Mouse (Mus musculus): Measurements from ENCODE around the gene Thegl. TPM values are rescaled to one million over a fixed set of nuclear protein-coding genes. Genes with fewer than 3 reads are reported as not detected.

The Thegl gene
- polyA plus RNA-seq, 1 experiment from 2014 or later, result 0.33 TPM

DNA sequence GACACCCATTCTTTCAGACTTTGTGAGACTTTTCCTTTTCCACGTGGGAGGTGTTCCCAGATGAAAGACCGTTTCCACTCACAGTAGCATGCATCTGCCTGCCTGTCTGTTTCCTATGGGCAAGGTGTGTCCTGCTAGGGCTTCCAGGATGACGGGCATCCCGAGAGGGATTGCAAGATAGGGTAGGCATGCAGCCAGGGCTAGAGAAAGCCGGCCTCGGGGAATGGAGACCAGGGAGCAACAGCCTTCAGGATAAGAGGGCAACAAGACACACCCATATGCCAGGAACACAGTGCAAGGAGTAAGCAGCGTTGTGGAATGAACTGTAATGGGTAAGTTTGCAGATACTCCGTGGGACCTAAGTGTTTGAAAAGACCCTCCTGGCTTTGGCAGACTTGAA, 51.5 kb downstream of the Thegl start:
- Histone ChIP-seq H3K36me3 (ENCODE audit: control insufficient read depth, insufficient read depth, low read length) (no peaks in the 10 kb centered on the region), H3K27me3 (replicated peaks; ENCODE audit: control insufficient read depth, insufficient read depth, low read length) (no peaks in the 10 kb centered on the region), H3K27ac (ENCODE audit: low read depth, low read length) (no peak overlapping the region), H3K4me1 (ENCODE audit: control insufficient read depth, insufficient read depth, low read length) (peaks cover 3% of the 10 kb centered on the region; the same call in 1 of the 2 replicates), H3K9me3 (replicated peaks; ENCODE audit: control insufficient read depth, low read length) (no peaks in the 10 kb centered on the region), H3K9ac (ENCODE audit: low read length) (no peak overlapping the region), H3K4me3 (ENCODE audit: low read depth, low read length) (no peak overlapping the region), H3K4me2 (ENCODE audit: low read length) (no peak overlapping the region)
- ATAC-seq (no peak), DNase-seq (ENCODE audit: low spot score) (no peak)
- 63% methylated on average over 8 of the region's 8 CpGs for WGBS

- H3K9ac ChIP-seq (ENCODE audit: low read length), result no peak overlapping the region
- WGBS, result 82% methylated on average over 2 of the region's 2 CpGs
- ATAC-seq (no peak), DNase-seq (ENCODE audit: low spot score) (no peak)
- no peaks in the 10 kb centered on the region for H3K36me3 ChIP-seq (ENCODE audit: control insufficient read depth, insufficient read depth, low read length)
- no peaks in the 10 kb centered on the region for H3K9me3 ChIP-seq (replicated peaks; ENCODE audit: control insufficient read depth, low read length)
- peaks cover 3% of the 10 kb centered on the region; the same call in 1 of the 2 replicates for H3K4me1 ChIP-seq (ENCODE audit: control insufficient read depth, insufficient read depth, low read length)
- no peaks in the 10 kb centered on the region for H3K27me3 ChIP-seq (replicated peaks; ENCODE audit: control insufficient read depth, insufficient read depth, low read length)
- no peak overlapping the region for H3K4me3 ChIP-seq (ENCODE audit: low read depth, low read length)
- no peak overlapping the region for H3K4me2 ChIP-seq (ENCODE audit: low read length)
- no peak overlapping the region for H3K27ac ChIP-seq (ENCODE audit: low read depth, low read length)
These were observed 55.2 kb downstream of the Thegl start for GRCm38 (mm10) chr5:77070987-77071386.

DNA sequence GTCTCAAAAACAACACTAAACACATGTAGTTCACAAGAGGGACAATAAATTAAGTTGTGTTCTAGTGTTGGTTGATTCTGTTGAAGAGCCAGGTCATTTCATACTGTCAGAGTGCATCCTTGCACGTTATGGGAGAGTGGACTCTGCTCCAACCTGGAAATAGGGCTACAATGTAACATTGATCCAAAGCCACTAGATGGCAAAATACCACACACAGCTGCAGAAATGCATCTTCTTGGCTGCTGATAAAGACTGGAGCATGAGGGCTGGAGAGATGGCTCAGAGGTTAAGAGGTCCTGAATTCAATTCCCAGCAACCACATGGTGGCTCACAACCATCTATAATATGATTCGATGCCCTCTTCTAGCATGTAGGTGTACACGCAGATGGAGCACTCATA, 55.8 kb downstream of the Thegl start:
- DNase-seq (ENCODE audit: low spot score) (no peak), ATAC-seq (no peak)
- Histone ChIP-seq H3K4me3 (ENCODE audit: low read depth, low read length) (no peak overlapping the region), H3K4me2 (ENCODE audit: low read length) (no peak overlapping the region), H3K27me3 (replicated peaks; ENCODE audit: control insufficient read depth, insufficient read depth, low read length) (no peaks in the 10 kb centered on the region), H3K9ac (ENCODE audit: low read length) (no peak overlapping the region), H3K27ac (ENCODE audit: low read depth, low read length) (no peak overlapping the region), H3K36me3 (ENCODE audit: control insufficient read depth, insufficient read depth, low read length) (no peaks in the 10 kb centered on the region), H3K9me3 (replicated peaks; ENCODE audit: control insufficient read depth, low read length) (no peaks in the 10 kb centered on the region), H3K4me1 (ENCODE audit: control insufficient read depth, insufficient read depth, low read length) (peaks cover 3% of the 10 kb centered on the region; the same call in 1 of the 2 replicates)
- 88% methylated on average over 3 of the region's 3 CpGs for WGBS

GRCm38 (mm10) chr5:77073794-77074193, 58.0 kb downstream of the Thegl start:
- no peaks in the 10 kb centered on the region for H3K36me3 ChIP-seq (ENCODE audit: control insufficient read depth, insufficient read depth, low read length)
- no peaks in the 10 kb centered on the region for H3K27me3 ChIP-seq (replicated peaks; ENCODE audit: control insufficient read depth, insufficient read depth, low read length)
- ATAC-seq, result no peak
- H3K4me3 ChIP-seq (ENCODE audit: low read depth, low read length), result no peak overlapping the region
- no peak overlapping the region for H3K9ac ChIP-seq (ENCODE audit: low read length)
- WGBS, result 92% methylated on average over 8 of the region's 8 CpGs
- H3K27ac ChIP-seq (ENCODE audit: low read depth, low read length), result no peak overlapping the region
- DNase-seq (ENCODE audit: low spot score), result no peak
- H3K4me1 ChIP-seq (ENCODE audit: control insufficient read depth, insufficient read depth, low read length), result no peaks in the 10 kb centered on the region
- H3K9me3 ChIP-seq (replicated peaks; ENCODE audit: control insufficient read depth, low read length), result no peaks in the 10 kb centered on the region; the same call in 1 of the 2 replicates
- H3K4me2 ChIP-seq (ENCODE audit: low read length), result no peak overlapping the region

- ATAC-seq (no peak), DNase-seq (ENCODE audit: low spot score) (no peak)
- 70% methylated on average over 2 of the region's 2 CpGs for WGBS
- Histone ChIP-seq H3K36me3 (ENCODE audit: control insufficient read depth, insufficient read depth, low read length) (no peaks in the 10 kb centered on the region), H3K27me3 (replicated peaks; ENCODE audit: control insufficient read depth, insufficient read depth, low read length) (no peaks in the 10 kb centered on the region), H3K9ac (ENCODE audit: low read length) (no peak overlapping the region), H3K4me3 (ENCODE audit: low read depth, low read length) (no peak overlapping the region), H3K4me2 (ENCODE audit: low read length) (no peak overlapping the region), H3K27ac (ENCODE audit: low read depth, low read length) (no peak overlapping the region), H3K4me1 (ENCODE audit: control insufficient read depth, insufficient read depth, low read length) (no peaks in the 10 kb centered on the region), H3K9me3 (replicated peaks; ENCODE audit: control insufficient read depth, low read length) (no peaks in the 10 kb centered on the region; the same call in 1 of the 2 replicates)
These were observed 59.1 kb downstream of the Thegl start for GRCm38 (mm10) chr5:77074914-77075313.

DNA sequence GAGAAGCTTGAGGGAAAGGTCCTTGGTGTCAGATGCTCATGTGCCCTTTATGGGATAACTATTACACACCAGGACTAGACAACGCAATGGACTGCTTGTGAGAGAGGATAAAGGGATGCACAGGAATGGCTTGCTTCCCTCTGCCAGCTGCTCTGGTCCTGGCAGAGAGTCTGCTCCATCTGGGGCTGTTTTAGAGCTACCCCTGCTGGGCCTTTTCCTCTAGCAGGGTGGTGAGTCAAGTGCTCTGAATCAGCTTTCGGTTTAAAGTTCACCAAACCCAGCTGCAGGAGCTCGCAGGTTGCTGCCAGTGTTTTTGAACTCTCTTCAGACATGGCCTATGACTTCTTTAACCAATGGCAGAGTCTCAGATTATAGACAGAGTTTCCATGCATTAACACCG, 60.1 kb downstream of the Thegl start:
- no peak for DNase-seq (ENCODE audit: low spot score)
- no peak overlapping the region for H3K9ac ChIP-seq (ENCODE audit: low read length)
- no peaks in the 10 kb centered on the region; the same call in 1 of the 2 replicates for H3K9me3 ChIP-seq (replicated peaks; ENCODE audit: control insufficient read depth, low read length)
- H3K4me2 ChIP-seq (ENCODE audit: low read length), result no peak overlapping the region
- WGBS, result 88% methylated on average over 4 of the region's 4 CpGs
- H3K27me3 ChIP-seq (replicated peaks; ENCODE audit: control insufficient read depth, insufficient read depth, low read length), result no peaks in the 10 kb centered on the region
- H3K27ac ChIP-seq (ENCODE audit: low read depth, low read length), result no peak overlapping the region
- no peaks in the 10 kb centered on the region for H3K36me3 ChIP-seq (ENCODE audit: control insufficient read depth, insufficient read depth, low read length)
- no peak for ATAC-seq
- no peaks in the 10 kb centered on the region for H3K4me1 ChIP-seq (ENCODE audit: control insufficient read depth, insufficient read depth, low read length)
- H3K4me3 ChIP-seq (ENCODE audit: low read depth, low read length), result no peak overlapping the region

- H3K27me3 ChIP-seq (replicated peaks; ENCODE audit: control insufficient read depth, insufficient read depth, low read length), result no peaks in the 10 kb centered on the region
- no peaks in the 10 kb centered on the region for H3K4me1 ChIP-seq (ENCODE audit: control insufficient read depth, insufficient read depth, low read length)
- H3K4me2 ChIP-seq (ENCODE audit: low read length), result no peak overlapping the region
- ATAC-seq (no peak), DNase-seq (ENCODE audit: low spot score) (no peak)
- no peak overlapping the region for H3K4me3 ChIP-seq (ENCODE audit: low read depth, low read length)
- no peaks in the 10 kb centered on the region for H3K36me3 ChIP-seq (ENCODE audit: control insufficient read depth, insufficient read depth, low read length)
- H3K27ac ChIP-seq (ENCODE audit: low read depth, low read length), result no peak overlapping the region
- no peaks in the 10 kb centered on the region; the same call in 1 of the 2 replicates for H3K9me3 ChIP-seq (replicated peaks; ENCODE audit: control insufficient read depth, low read length)
- WGBS, result 94% methylated on average over 4 of the region's 4 CpGs
- H3K9ac ChIP-seq (ENCODE audit: low read length), result no peak overlapping the region
These were observed 64.9 kb downstream of the Thegl start for GRCm38 (mm10) chr5:77080761-77081160.

- H3K36me3 ChIP-seq (ENCODE audit: control insufficient read depth, insufficient read depth, low read length), result no peaks in the 10 kb centered on the region
- H3K27ac ChIP-seq (ENCODE audit: low read depth, low read length), result no peak overlapping the region
- no peaks in the 10 kb centered on the region for H3K27me3 ChIP-seq (replicated peaks; ENCODE audit: control insufficient read depth, insufficient read depth, low read length)
- no peaks in the 10 kb centered on the region for H3K4me1 ChIP-seq (ENCODE audit: control insufficient read depth, insufficient read depth, low read length)
- WGBS, result 80% methylated on average over 7 of the region's 7 CpGs
- H3K4me3 ChIP-seq (ENCODE audit: low read depth, low read length), result no peak overlapping the region
- no peaks in the 10 kb centered on the region for H3K9me3 ChIP-seq (replicated peaks; ENCODE audit: control insufficient read depth, low read length)
- H3K9ac ChIP-seq (ENCODE audit: low read length), result no peak overlapping the region
- DNase-seq (ENCODE audit: low spot score) (no peak), ATAC-seq (no peak)
- H3K4me2 ChIP-seq (ENCODE audit: low read length), result no peak overlapping the region
These were observed 66.9 kb downstream of the Thegl start for GRCm38 (mm10) chr5:77082735-77083134.

DNA sequence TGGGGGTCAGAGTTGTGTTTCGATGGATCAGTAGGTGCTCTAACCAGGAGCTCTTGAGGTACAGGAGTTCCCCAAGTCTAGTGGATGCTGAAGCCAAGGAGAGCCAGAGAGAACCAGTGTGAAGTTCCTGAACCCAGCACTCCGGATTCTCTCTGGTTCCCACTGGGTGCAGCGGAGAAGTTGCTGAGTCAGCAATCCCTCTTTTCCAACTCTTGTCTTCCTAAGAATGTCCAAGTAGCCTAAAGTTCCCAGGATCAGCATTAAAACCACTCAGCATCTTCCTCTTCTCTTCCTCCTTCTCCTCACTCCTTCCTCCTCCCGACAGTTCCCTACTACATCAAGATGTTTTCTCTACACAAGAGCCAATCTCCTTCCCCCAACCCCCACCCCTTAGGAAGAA, 68.6 kb downstream of the Thegl start:
- Histone ChIP-seq H3K9me3 (replicated peaks; ENCODE audit: control insufficient read depth, low read length) (no peaks in the 10 kb centered on the region), H3K4me2 (ENCODE audit: low read length) (no peak overlapping the region), H3K4me1 (ENCODE audit: control insufficient read depth, insufficient read depth, low read length) (no peaks in the 10 kb centered on the region), H3K36me3 (ENCODE audit: control insufficient read depth, insufficient read depth, low read length) (no peaks in the 10 kb centered on the region), H3K27ac (ENCODE audit: low read depth, low read length) (no peak overlapping the region), H3K27me3 (replicated peaks; ENCODE audit: control insufficient read depth, insufficient read depth, low read length) (no peaks in the 10 kb centered on the region), H3K9ac (ENCODE audit: low read length) (no peak overlapping the region), H3K4me3 (ENCODE audit: low read depth, low read length) (no peak overlapping the region)
- ATAC-seq (no peak), DNase-seq (ENCODE audit: low spot score) (no peak)
- WGBS, result 96% methylated on average over 4 of the region's 4 CpGs

Measured in forebrain, embryonic 14.5 days (tissue).